Mouse (Mus musculus) neural tube, embryonic 14.5 days (tissue): ENCODE data around the gene Slc37a4. TPM values are rescaled to one million over a fixed set of nuclear protein-coding genes. Genes with fewer than 3 reads are reported as not detected.
"Not testable (repeated sequence)": the region's sequence is repeated elsewhere in the genome, so short reads cannot be mapped to it uniquely, and the experiment has no call there.

Experiments
- ATAC-seq: fragments of 200-750 bp; cut with Nextera tagmentation; 2 replicates; pipeline ENCODE4 v1.8.0; 2017; ENCODE audit warnings: low read depth, mild to moderate bottlenecking, moderate TSS enrichment, moderate library complexity
- H3K27ac ChIP-seq: fragments of 300-500 bp; sonication (generic); 2 replicates; pipeline ENCODE4 v1.5.1; 2014; ENCODE audit warnings: low read depth, mild to moderate bottlenecking, control low read depth, low read length, moderate library complexity, mixed read lengths
- H3K27me3 ChIP-seq: fragments of 300-500 bp; sonication (generic); 2 replicates; pipeline ENCODE4 v1.6.1; 2014; ENCODE audit warnings: low read length; ENCODE audit not compliant: control insufficient read depth, insufficient read depth
- H3K36me3 ChIP-seq: fragments of 300-500 bp; sonication (generic); 2 replicates; pipeline ENCODE4 v1.6.1; 2014; ENCODE audit warnings: low read length, mixed read lengths; ENCODE audit not compliant: control insufficient read depth, insufficient read depth
- H3K4me1 ChIP-seq: fragments of 300-500 bp; sonication (generic); 2 replicates; pipeline ENCODE4 v1.6.1; 2014; ENCODE audit warnings: low read length; ENCODE audit not compliant: control insufficient read depth, insufficient read depth
- H3K4me2 ChIP-seq: fragments of 300-500 bp; sonication (generic); 2 replicates; pipeline ENCODE4 v1.6.1; 2014; ENCODE audit warnings: mild to moderate bottlenecking, low read depth, low read length, control low read depth
- H3K4me3 ChIP-seq: fragments of 300-500 bp; sonication (generic); 2 replicates; pipeline ENCODE4 v1.5.1; 2014; ENCODE audit warnings: low read depth, low read length, control low read depth, mixed read lengths
- H3K9ac ChIP-seq: fragments of 300-500 bp; sonication (generic); replicated peaks from 2 replicates; pipeline ENCODE4 v1.6.1; 2014; ENCODE audit warnings: low read depth, mild to moderate bottlenecking, control low read depth, low read length, mixed read lengths
- H3K9me3 ChIP-seq: fragments of 300-500 bp; sonication (generic); 2 replicates; pipeline ENCODE4 v1.6.1; 2016; ENCODE audit warnings: low read length; ENCODE audit not compliant: control insufficient read depth
- WGBS: fragments of 180-500 bp; shearing (Covaris S2); extraction: QIAGEN DNeasy Blood & Tissue Kit; methylation state at CpG from one replicate; pipeline ENCODE4 v1.1.7; 2014; 5-methylcytosine and 5-hydroxymethylcytosine counted together
- polyA plus RNA-seq: library from polyadenylated mRNA; unstranded; fragments of >200 nt; fragmentation: Nextera tagmentation; extraction: Ambion mirVana; gene quantifications from 2 replicates; pipeline ENCODE4 v1.2.1, GENCODE M21; 2014

Slc37a4 gene
- polyA plus RNA-seq, 1 experiment from 2014 or later: 78.8 TPM

DNA sequence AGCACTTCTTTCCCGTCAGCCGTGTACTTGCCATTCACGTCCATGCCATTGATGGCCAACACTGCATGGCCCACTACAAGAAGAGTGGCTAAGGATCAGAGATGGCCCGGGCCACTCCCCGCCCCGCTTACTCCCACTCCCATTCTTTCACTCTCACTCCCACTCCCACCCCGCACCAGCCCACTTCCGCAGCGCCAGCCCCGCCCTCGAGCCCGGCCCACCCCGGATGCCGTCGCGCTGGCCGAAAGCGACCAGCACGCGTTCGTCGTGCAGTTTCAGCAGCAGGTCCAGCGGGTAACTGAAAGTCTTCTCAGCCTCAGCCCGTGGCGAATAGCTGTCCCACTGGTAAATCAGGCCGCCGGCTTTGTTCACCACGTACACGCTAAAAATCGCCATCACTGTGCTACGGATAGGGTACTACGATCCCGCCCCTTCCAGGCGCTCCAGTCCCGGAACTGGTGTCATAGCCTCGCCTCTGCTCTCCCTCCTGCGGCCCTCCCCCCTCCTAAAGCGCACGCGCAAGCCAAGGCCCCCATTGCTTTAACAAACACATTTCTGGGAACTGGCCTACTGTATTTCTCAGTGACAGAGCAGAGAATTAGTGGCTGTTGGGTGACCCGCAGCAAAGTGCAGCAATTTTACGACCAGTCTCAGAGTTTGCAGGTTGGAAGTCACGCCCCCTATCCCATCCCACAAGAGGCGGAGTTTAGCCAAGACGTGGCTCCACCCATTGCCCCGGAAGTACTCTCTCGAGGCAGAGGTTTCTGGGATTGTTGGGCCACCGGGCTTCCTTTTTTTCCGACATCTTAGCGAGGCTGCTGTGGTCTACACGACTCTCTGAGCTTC is 10.5 kb downstream of the Slc37a4 start, which contains the start of the genes Rps25 and Trappc4:
TSS of gene Rps25 (plus strand) at position 234 of the 846 bp plus-strand sequence.
TSS of gene Trappc4 (minus strand) at position 695 of the 846 bp plus-strand sequence.
- Histone ChIP-seq H3K4me2 (peak within 1 kb of the TSS; percentile 72), H3K4me3 (peak within 1 kb of the TSS; percentile 77), H3K9me3 (no peaks in the 10 kb centered on the region), H3K4me1 (peaks cover 13% of the 10 kb centered on the region; the same call in 1 of the 2 replicates), H3K27ac (peak within 1 kb of the TSS; percentile 95), H3K36me3 (peaks cover 57% of the 10 kb centered on the region), H3K27me3 (no peaks in the 10 kb centered on the region), H3K9ac (peak within 1 kb of the TSS; percentile 83)
- ATAC-seq: peak; percentile 96
- under 1% methylated on average over 51 of the region's 51 CpGs for WGBS

DNA sequence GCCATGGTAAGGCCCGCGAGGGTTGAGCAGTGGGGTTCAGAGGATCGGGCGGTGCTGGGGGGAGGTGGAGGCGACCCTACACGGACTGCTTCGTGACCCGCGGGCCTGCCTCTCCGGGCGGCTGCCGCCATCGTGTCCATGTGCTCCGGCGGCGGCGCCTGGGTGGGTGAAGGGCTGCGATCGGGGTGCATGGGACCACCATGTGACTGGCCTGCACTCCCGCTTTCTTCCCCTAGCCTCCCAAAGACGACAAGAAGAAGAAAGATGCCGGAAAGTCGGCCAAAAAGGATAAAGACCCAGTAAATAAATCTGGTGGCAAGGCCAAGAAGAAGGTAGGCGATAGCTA is 11.1 kb downstream of the Slc37a4 start:
- H3K4me3 ChIP-seq: peak overlapping the region; percentile 77
- H3K36me3 ChIP-seq: peaks cover 55% of the 10 kb centered on the region
- WGBS: under 1% methylated on average over 22 of the region's 24 CpGs
- no peaks in the 10 kb centered on the region for H3K9me3 ChIP-seq
- H3K4me2 ChIP-seq: peak overlapping the region; percentile 72
- no peak for ATAC-seq
- no peaks in the 10 kb centered on the region for H3K27me3 ChIP-seq
- H3K9ac ChIP-seq: peak overlapping the region; percentile 83
- peak overlapping the region; percentile 95 for H3K27ac ChIP-seq
- peaks cover 13% of the 10 kb centered on the region; the same call in 1 of the 2 replicates for H3K4me1 ChIP-seq

DNA sequence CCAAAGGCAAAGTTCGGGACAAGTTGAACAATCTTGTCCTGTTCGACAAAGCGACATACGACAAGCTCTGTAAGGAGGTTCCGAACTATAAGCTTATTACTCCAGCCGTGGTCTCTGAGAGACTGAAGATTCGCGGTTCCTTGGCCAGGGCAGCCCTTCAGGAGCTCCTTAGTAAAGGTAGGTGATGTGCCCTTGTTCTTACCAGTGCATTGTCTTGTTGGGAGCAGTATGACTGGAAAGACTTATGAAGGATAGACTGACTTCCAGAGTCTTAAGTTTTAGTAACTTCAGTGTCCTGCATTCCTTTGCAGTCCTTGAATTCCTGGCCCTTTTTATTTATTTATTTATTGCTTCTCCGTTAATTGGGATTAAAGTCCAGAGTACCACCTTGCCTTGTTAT is 12.0 kb downstream of the Slc37a4 start:
- not testable (repeated sequence) for H3K9ac ChIP-seq, H3K27ac ChIP-seq, H3K27me3 ChIP-seq, ATAC-seq, H3K9me3 ChIP-seq
- Histone ChIP-seq H3K4me3 (peak overlapping the region; percentile 77), H3K4me1 (peaks cover 13% of the 10 kb centered on the region; the same call in 1 of the 2 replicates), H3K36me3 (peaks cover 53% of the 10 kb centered on the region), H3K4me2 (peak overlapping the region; percentile 72)
- WGBS: 81% methylated on average over 9 of the region's 9 CpGs

DNA sequence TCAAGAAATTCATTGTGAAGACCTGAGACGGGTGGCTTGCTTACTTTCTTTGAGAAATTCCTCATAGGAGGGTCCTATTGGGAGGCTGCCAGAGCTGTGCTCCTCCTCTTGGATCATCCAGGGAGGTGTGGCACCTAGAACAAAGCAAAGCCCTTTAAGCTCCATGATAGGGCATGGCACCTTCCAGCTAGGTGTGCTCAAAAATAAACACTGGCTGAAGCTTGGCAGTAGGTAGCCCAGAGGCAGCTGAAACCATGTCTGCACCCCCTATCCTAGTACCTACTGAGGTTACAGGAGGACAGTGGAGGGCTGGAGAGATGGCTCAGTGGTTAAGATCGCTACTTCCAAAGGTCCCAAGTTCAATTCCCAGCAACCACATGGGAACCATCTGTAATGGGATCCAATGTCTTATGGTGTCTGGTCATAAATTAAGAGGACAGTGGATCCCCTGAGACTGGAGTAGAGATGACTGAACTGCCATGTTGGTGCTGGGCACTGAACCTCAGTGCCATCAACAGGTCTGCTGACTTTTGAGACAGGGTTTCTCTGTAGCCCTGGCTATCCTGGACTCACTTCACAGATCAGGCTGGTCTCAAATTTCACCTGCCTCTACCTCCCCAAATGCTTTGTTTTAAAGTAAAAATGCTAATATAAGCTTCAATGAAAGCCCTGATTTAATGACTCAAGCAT is 14.1 kb downstream of the Slc37a4 start:
- H3K36me3 ChIP-seq: peaks cover 40% of the 10 kb centered on the region
- no peaks in the 10 kb centered on the region for H3K9me3 ChIP-seq
- no peaks in the 10 kb centered on the region for H3K27me3 ChIP-seq
- no peak overlapping the region for H3K9ac ChIP-seq
- H3K4me1 ChIP-seq: peaks cover 11% of the 10 kb centered on the region; the same call in 1 of the 2 replicates
- H3K4me3 ChIP-seq: no peak overlapping the region
- no peak overlapping the region for H3K4me2 ChIP-seq
- no peak for ATAC-seq
- no peak overlapping the region for H3K27ac ChIP-seq
- 89% methylated on average over 2 of the region's 2 CpGs for WGBS

DNA sequence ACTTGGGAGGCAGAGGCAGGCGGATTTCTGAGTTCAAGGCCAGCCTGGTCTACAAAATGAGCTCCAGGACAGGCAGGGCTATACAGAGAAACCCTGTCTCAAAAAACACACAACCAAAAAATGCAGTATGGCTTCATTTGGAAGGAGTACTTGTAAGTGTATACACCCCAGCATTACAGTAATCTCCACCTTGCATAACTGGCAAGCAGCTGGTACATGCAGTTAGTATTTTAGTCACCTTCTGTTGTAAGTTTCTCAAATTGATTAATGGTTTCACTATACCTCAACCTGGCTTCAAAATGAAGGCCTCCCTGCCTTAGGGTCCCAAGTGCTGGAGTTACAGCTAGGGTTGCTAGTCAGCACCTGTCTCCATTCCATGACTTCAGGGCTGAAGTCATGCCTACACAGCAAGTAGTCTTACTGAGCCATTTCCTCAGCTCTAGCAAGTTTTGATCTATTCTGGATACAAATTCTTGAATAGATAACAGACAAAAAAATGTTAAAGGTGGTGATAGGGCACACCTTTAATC is 15.0 kb downstream of the Slc37a4 start:
- Histone ChIP-seq H3K4me2 (no peak overlapping the region), H3K9me3 (no peaks in the 10 kb centered on the region), H3K9ac (no peak overlapping the region), H3K36me3 (peaks cover 41% of the 10 kb centered on the region), H3K27me3 (no peaks in the 10 kb centered on the region), H3K4me1 (peaks cover 6% of the 10 kb centered on the region; the same call in 1 of the 2 replicates), H3K27ac (no peak overlapping the region), H3K4me3 (no peak overlapping the region)
- ATAC-seq: no peak
- 100% methylated on average over 1 of the region's 1 CpGs for WGBS

DNA sequence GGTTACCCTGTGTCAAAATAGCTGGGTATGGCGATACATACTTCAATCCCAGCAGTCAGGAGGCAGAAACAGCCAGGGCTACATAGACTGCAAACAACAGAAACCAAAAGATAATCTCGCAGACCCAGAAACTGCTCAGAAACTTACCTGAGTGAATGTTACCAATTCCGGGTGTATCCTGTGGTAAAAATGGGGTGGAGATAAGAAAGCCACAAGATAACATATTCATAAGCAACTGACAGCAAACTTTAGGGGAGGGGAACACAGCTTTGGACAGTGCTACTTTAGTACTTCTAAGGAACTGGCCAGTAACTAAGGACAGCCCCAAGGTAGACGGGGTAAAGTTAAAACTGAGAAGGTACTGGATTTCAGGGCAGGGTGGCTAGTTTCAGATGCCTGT is 15.7 kb downstream of the Slc37a4 start:
- H3K4me1 ChIP-seq: peaks cover 9% of the 10 kb centered on the region; the same call in 1 of the 2 replicates
- no peaks in the 10 kb centered on the region for H3K27me3 ChIP-seq
- no peaks in the 10 kb centered on the region for H3K9me3 ChIP-seq
- H3K9ac ChIP-seq: no peak overlapping the region
- peaks cover 41% of the 10 kb centered on the region for H3K36me3 ChIP-seq
- no peak overlapping the region for H3K4me2 ChIP-seq
- no peak overlapping the region for H3K27ac ChIP-seq
- no peak for ATAC-seq
- WGBS: 91% methylated on average over 4 of the region's 4 CpGs
- no peak overlapping the region for H3K4me3 ChIP-seq

DNA sequence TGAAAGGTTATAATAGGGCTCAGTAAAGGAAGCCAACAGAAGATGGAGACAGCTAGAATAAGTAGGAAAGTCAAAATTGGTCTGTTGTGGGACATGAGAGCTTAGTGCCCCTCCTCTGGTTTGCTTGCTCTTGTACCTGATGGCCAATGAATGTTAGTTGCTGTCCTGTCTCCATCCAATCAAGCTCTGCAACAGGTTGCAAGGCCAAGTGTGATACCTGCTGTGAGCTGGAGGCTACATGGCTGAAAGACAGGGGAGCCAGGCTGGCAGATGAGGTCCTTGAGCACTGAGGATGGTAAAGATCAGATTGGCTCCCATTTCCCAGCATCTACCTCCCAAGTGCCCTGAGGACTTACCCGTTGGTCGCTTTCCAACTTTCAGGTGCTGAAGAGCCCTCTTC is 16.1 kb downstream of the Slc37a4 start:
- H3K36me3 ChIP-seq: peaks cover 41% of the 10 kb centered on the region
- 91% methylated on average over 2 of the region's 2 CpGs for WGBS

DNA sequence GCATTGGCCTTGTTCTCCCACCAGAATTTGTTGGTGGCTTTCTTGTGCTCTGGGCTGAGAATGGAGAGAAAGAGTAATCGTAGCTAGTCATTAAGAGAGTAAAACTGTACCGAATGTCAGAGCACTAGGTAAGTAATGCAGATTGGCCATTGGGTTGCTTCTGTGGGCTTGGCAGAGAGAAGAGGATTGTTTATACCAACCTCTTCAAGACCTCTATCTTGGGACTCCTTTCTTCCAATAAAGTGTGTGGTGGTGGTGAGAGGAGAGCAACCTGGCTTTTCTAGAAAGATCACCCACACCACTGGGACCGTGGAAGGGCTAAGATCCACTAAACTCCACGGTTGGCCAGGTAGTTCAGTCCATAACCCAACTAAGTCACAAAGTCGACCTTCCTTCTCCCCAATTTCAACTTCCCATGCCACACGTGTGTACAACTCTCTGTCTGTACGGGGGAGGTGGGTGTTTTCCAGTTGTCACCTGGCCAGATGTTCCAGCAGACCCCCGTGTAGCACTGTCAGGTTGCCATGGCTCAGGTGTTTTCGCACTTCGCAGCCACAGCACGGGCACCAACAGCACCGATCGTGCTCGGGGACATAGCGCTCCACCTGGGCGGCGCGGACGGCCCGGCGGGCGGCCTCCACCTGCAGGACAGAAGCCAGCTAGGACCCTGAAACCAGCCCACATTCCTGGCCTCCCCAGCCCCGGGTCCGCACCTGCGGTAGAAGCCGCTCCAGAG is 20.7 kb downstream of the Slc37a4 start:
- 8% methylated on average over 26 of the region's 26 CpGs for WGBS

More for the DNA sequence above, 16.1 kb downstream of the Slc37a4 start:
- H3K4me1 ChIP-seq: peaks cover 11% of the 10 kb centered on the region; the same call in 1 of the 2 replicates
- H3K27me3 ChIP-seq: no peaks in the 10 kb centered on the region
- H3K9ac ChIP-seq: no peak overlapping the region
- no peak overlapping the region for H3K4me3 ChIP-seq
- no peak for ATAC-seq
- H3K27ac ChIP-seq: no peak overlapping the region
- no peaks in the 10 kb centered on the region for H3K9me3 ChIP-seq
- H3K4me2 ChIP-seq: no peak overlapping the region

More for the DNA sequence above, 20.7 kb downstream of the Slc37a4 start:
- Histone ChIP-seq H3K4me2 (peak overlapping the region; percentile 84), H3K9me3 (no peaks in the 10 kb centered on the region), H3K4me1 (0 out of 2 replicates have a peak, but pooled peaks cover 5% of the 10 kb centered on the region), H3K4me3 (peak overlapping the region; percentile 74), H3K27ac (peak overlapping the region; percentile 39; the same call in 1 of the 2 replicates), H3K27me3 (no peaks in the 10 kb centered on the region), H3K36me3 (peaks cover 12% of the 10 kb centered on the region), H3K9ac (peak overlapping the region; percentile 78)
- peak; percentile 75 for ATAC-seq
